Mouse (Mus musculus): ENCODE measurements around the gene Tpst1. TPM values are rescaled to one million over a fixed set of nuclear protein-coding genes. Genes with fewer than 3 reads are reported as not detected.
A peak's percentile ranks its signal among the peaks of the same experiment; 100 is the strongest.

The Tpst1 gene
- total and polyA plus RNA-seq, 3 experiments = 31.7 to 32.3 TPM; not detected in 1

GRCm38 (mm10) chr5:130170666-130171422 is 97.7 kb downstream of the Tpst1 start:
- DNase-seq (ENCODE audit: low read depth, low spot score) = peak; percentile 89
- peak; percentile 48; the same call in 1 of the 2 replicates for TF ChIP-seq RCOR1 (IDR thresholded peaks at IDR 0.05; ENCODE audit: low read depth, low read length)
- TF ChIP-seq USF2 (IDR thresholded peaks at IDR 0.05; ENCODE audit: borderline replicate concordance in 1 of 2, insufficient read depth in 1 of 2, low read depth in 1 of 2, low read length in 2 of 2) = 0 out of 4 replicates have a peak, but pooled peaks of 1 of the 2 experiments have one; percentile 10
- peak; percentile 91 for TF ChIP-seq MYC (IDR thresholded peaks at IDR 0.05; ENCODE audit: low read depth, low read length)
- peak; percentile 88 for TF ChIP-seq TAL1 (IDR thresholded peaks at IDR 0.05; ENCODE audit: low read length)
- TF ChIP-seq MAX (IDR thresholded peaks at IDR 0.05; ENCODE audit: low read length) = peak; percentile 84; the same call in 1 of the 2 replicates
- peak; percentile 80 for TF ChIP-seq USF1 (IDR thresholded peaks at IDR 0.05; ENCODE audit: low read depth, low read length)
- peak; percentile 93 for TF ChIP-seq ETS1 (IDR thresholded peaks at IDR 0.05; ENCODE audit: low read depth, low read length)
- no peak for TF ChIP-seq MEF2A (IDR thresholded peaks at IDR 0.05; ENCODE audit: extremely low read depth, insufficient replicate concordance, low read depth, low read length, poor library complexity, severe bottlenecking)
- TF ChIP-seq BHLHE40 (IDR thresholded peaks at IDR 0.05; ENCODE audit: borderline replicate concordance, low read depth, low read length) = peak; percentile 97
- no peak for TF ChIP-seq ZC3H11A (IDR thresholded peaks at IDR 0.05; ENCODE audit: low read depth, low read length)
- peak; percentile 52 for TF ChIP-seq ZNF384 (IDR thresholded peaks at IDR 0.05; ENCODE audit: low read depth, low read length)
- TF ChIP-seq GABPA (IDR thresholded peaks at IDR 0.05; ENCODE audit: low read depth, low read length) = no peak
- TF ChIP-seq GATA1 (IDR thresholded peaks at IDR 0.05; ENCODE audit: low read depth, low read length) = peak; percentile 98
- TF ChIP-seq JUND (IDR thresholded peaks at IDR 0.05; ENCODE audit: low read depth, low read length) = 0 out of 2 replicates have a peak, but pooled peaks have one; percentile 44
- TF ChIP-seq ZKSCAN1 (IDR thresholded peaks at IDR 0.05; ENCODE audit: low read depth, low read length) = 0 out of 2 replicates have a peak, but pooled peaks have one; percentile 13
- TF ChIP-seq KAT2A (conservative IDR thresholded peaks at IDR 0.05; ENCODE audit: low read depth, low read length) = no peak
- peak; percentile 94 for TF ChIP-seq MXI1 (IDR thresholded peaks at IDR 0.05; ENCODE audit: low read depth, low read length)
- peak; percentile 97 for TF ChIP-seq CHD1 (IDR thresholded peaks at IDR 0.05; ENCODE audit: low read depth, low read length)
- peak; percentile 93 for TF ChIP-seq POLR2AphosphoS2 (IDR thresholded peaks at IDR 0.05; ENCODE audit: low read length)
- TF ChIP-seq SIN3A (IDR thresholded peaks at IDR 0.05; ENCODE audit: low read length) = peak; percentile 93
- TF ChIP-seq EP300 (IDR thresholded peaks at IDR 0.05; ENCODE audit: low read depth in 1 of 2, low read length in 2 of 2) = peak; percentile 96 to 97
- no peak for TF ChIP-seq NRF1 (IDR thresholded peaks at IDR 0.05; ENCODE audit: insufficient read depth, low read depth, low read length, poor library complexity, severe bottlenecking)
- TF ChIP-seq MAZ (IDR thresholded peaks at IDR 0.05; ENCODE audit: low read depth, low read length) = no peak
- TF ChIP-seq ZMIZ1 (IDR thresholded peaks at IDR 0.05; ENCODE audit: low read depth, low read length) = peak; percentile 20; the same call in 1 of the 2 replicates
- no peak; the same call in 1 of the 2 replicates for TF ChIP-seq NELFE (IDR thresholded peaks at IDR 0.05; ENCODE audit: low read depth, low read length)
- TF ChIP-seq SMC3 (IDR thresholded peaks at IDR 0.05; ENCODE audit: low read depth, low read length) = no peak
- TF ChIP-seq MYB (IDR thresholded peaks at IDR 0.05; ENCODE audit: low read depth, low read length) = peak; percentile 94
- TF ChIP-seq MAFK (IDR thresholded peaks at IDR 0.05; ENCODE audit: borderline replicate concordance, low read depth, low read length) = 0 out of 2 replicates have a peak, but pooled peaks have one; percentile 16
- peak; percentile 51 for TF ChIP-seq TBP (IDR thresholded peaks at IDR 0.05; ENCODE audit: low read depth, low read length)
- TF ChIP-seq TCF12 (IDR thresholded peaks at IDR 0.05; ENCODE audit: low read depth, low read length) = peak; percentile 96
- peak overlapping the region; percentile 90 for H3K9ac ChIP-seq (ENCODE audit: control insufficient read depth, low read depth, low read length, poor library complexity, severe bottlenecking)
- H3K36me3 ChIP-seq (ENCODE audit: control insufficient read depth in 1 of 2, insufficient read depth in 2 of 2, low read length in 2 of 2) = peaks cover 0 to 44% of the 10 kb centered on the region in 2 experiments; a peak in 2 of 4 replicates
- peaks cover 40% of the 10 kb centered on the region for H3K79me2 ChIP-seq (ENCODE audit: control insufficient read depth, insufficient read depth, low read length, poor library complexity)
- H3K4me1 ChIP-seq (ENCODE audit: control insufficient read depth in 1 of 2, insufficient read depth in 2 of 2, low read length in 2 of 2) = peaks cover 27 to 41% of the 10 kb centered on the region in 2 experiments
- H3K4me3 ChIP-seq (ENCODE audit: control insufficient read depth in 1 of 2, insufficient read depth in 1 of 2, low read depth in 2 of 2, low read length in 2 of 2) = peak overlapping the region; percentile 71 to 78
- peak overlapping the region; percentile 99 for H3K27ac ChIP-seq (ENCODE audit: control insufficient read depth, low read depth, low read length)
- H3K9me3 ChIP-seq (replicated peaks; ENCODE audit: insufficient read depth, low read length) = no peaks in the 10 kb centered on the region
- H3K27me3 ChIP-seq (ENCODE audit: control insufficient read depth in 1 of 2, insufficient read depth in 2 of 2, low read length in 2 of 2) = no peaks in the 10 kb centered on the region

All from MEL (cell line).